Mouse (Mus musculus) thymus, postnatal 10 days (tissue): ENCODE results near the gene Cpsf4l.
A peak's percentile ranks its signal among the peaks of the same experiment; 100 is the strongest.

Source experiments
- DNase-seq, 2 experiments: peaks; one replicate each; pipeline ENCODE4 v3.0.0; 2021; ENCODE audit warnings: low spot score in 2 of 2

The Cpsf4l gene

DNA sequence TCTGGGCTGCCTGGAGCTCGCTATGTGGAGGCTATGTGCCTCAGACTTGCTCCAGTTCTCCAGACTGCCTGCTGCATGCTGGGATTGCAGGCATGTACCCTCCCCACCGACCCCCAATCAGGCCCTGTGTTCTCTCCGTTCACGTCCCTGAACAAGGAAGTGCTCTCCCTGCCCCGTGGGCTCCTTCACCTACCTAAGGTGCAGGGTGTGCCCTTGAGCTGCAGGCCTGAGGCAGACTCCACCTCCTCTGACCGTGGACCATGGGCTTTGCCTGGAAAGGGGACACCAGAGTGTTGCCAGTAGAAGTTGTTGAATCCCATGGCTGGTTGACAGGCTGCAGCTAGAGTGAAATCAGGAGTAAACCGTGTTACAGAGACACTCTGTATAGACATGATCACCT lies 10.2 kb downstream of the Cpsf4l start:
- DNase-seq: no peak

DNA sequence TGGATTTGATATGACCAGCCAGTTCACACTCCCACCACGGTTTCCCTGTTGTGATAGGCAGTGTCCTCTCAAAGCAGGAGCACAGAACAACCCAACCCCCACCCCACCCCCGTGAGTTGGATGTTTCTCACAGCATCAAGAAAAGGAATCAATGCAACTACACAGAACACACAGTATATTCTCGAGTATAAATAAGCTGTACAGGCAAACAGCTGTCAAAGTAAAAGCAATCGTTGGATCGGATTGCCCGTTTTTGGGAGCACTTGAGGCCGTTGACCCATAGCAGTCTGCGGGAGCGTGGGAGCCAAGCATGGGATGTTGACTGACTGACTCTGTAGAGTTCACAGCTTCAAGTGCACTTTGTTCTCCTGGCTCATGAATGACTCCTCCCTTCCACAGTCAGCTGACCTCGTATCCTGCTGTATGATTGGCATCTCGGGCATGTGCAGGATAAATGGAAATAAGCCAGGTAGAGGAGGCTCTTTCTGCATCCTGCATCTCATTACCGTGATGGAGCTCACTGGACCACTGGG lies 11.7 kb downstream of the Cpsf4l start:
- DNase-seq: no peak

DNA sequence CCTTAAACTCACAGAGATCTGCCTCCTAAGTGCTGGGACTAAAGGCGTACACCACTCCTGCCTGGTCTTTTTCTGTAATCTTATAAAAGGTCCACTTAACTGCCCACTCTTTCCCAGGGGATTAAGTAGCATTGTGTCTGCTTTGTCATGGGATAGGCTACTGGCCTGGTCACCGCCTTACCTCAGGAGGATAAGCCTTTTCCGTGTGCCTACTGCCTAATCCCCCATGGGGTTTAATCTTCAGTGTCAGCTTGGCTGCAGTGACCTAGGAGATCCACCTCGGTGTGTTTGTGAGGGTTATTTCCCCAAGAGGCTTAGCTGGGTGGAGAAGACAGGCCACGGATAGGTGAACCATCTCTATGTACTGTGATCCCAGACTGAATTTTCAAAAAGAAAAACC lies 12.2 kb downstream of the Cpsf4l start:
- DNase-seq: no peak

DNA sequence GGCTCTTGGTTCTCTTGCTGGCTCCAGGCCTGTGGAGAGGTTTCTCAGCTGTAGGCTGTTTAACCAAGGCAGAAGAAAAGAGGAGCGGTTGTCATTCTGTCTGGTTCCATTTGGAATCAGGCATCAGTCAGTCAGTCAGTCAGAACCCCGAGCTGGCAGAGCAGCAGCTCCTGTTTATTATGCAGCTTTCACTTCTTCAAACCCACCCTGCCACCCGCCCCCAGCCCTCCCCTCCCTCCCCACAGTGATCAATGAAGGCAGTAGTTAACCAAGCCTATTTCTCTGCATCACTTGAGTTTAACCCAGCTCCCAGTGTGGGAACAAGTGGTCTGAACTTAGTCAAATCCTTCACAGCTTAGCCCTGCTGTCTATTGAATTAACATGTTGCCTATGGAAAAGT lies 18.0 kb downstream of the Cpsf4l start:
- no peak for DNase-seq

DNA sequence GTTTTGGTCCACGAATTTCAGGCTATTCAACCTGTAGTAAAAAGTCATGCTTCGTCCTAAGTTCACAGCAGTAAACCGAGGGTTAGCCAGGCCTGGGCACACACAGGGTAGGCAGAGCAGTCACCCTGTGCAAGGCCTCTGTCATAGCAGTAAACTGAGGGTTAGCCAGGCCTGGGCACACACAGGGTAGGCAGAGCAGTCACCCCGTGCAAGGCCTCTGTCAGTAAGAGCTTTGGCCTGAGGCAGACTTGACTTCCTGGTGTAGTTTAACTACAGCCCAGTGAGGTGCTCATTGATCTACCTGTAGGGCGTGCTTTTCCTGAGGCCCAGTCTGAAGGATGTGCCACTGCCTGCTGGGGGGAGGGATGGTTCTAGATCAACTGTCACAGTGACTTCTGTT lies 18.5 kb downstream of the Cpsf4l start:
- DNase-seq: no peak

DNA sequence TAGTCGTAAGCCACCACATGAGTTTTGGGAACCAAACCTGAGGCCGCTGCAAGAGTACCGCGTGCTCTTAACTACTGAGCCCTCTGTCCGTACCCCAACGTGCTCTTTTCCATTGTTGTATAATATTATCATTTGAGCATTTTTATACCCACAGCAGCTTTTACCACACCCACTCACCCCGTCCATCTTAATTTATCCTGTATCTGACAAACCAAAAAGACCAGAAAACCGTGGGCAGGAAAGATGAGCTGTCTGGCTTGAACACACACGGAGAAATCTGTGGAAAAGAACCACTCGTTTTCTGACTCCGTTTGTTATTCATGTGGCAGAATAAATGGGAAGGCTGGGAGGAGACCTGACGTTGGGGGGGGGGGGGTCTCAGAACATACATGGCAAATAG lies 19.3 kb downstream of the Cpsf4l start:
- no peak for DNase-seq

DNA sequence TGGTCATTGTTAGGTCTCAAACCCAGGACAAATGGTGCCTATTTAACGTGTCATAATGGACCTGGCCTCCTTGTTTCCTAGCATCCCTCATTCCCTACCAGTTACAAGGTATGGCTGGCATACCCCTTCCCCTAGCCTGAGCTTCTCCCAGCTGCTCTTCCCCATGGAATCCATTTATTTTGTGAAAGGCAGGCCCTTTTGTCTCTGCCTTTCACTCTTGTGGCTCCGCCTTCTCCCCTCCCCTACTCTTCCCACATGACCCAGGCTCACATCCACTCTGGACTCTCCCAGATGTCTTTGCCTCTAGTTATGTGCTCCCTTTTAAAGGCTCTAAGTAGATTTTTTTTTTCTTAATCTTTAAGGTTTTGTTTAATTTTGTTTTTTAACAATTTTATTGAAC lies 22.8 kb downstream of the Cpsf4l start:
- DNase-seq: no peak

DNA sequence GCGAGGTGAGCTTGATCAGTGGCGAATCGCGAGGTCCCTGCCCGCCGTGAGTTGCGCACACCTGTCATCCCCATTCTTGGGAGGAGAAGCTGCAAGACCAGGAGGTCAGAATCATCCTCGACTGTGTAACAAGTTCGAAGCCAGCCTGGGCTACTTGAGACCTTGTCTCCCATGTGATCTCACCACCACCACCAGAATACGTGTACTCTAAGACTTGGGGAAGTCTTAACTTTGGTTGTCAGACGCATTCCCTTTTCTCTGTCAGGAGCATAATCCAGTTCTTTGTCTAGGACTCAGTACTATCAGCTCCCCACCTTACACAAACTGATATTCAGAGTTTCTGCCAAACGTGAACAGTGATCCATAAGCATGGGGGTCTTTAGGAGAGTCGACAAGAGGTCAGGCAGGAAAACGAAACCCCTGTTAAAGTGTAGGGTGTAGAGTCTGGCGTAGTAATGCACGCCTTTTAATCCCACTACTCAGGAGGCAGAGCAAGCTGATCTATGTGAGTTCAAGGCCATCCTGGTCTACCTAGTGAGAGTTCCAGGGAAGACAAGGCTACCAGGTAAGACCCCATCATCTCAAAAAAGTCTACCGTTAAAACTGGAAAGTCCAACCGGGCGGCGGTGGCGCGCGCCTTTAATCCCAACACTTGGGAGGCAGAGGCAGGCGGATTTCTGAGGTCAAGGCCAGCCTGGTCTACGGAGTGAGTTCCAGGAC lies 24.9 kb downstream of the Cpsf4l start:
- no peak for DNase-seq

DNA sequence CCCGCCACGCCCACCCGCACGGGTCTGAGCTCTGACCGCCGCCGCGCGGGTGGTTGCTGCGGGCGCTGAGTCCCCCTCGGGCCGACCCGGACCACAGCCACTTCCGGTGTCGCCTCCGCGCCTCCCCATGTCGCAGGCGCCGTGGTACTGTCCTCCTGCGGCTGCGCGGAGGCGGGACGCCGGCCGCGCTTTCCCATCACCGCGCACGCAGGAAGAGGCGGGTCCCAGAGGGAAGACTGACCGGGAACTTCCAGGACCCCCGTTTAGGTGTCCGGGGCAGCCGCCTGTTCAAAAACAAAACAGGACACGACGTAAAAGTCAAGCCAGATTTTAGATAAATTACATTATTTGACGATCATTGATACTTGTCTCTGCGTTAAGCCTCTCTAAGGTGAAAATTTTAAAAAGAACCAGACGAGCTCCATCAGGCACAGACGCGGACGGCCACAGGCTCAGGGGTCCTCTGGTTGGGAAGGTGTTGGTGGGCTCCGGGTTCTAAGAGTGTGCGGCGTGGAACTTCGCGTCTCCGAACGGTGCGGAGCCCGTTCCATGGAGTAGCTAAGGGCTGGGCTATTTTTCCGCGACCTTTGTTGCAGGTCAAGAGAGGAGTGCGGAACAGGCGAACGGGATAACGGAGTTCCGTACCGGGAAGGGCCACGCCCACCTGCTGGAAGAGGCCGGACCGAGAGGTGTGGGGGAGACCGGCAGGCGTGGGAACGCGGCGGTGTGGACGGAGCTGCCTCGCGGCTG lies 25.7 kb downstream of the Cpsf4l start, which contains the start of the genes Fam104a and D11Wsu47e:
TSS of gene Fam104a (minus strand) at position 199 of the 750 bp plus-strand sequence.
TSS of gene D11Wsu47e (plus strand) at position 456 of the 750 bp plus-strand sequence.
- DNase-seq: peak; percentile 89 to 91

DNA sequence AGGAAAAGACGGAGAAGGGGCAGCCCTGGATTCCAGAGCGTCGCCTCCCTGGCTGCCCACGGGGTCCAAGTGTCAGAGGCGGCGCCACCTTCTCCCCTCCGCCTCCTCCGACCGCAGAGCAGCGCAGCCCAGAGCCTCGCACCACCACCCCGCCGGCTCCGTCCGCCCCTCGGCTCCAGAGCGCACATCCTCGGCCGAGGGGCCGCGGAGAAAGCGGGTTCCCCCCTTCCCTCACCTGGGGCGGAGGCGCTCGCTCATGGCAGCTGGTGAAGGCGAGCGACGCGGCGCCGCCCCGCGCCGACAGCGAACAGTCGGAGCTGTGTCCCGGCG lies 26.2 kb downstream of the Cpsf4l start:
- no peak for DNase-seq

DNA sequence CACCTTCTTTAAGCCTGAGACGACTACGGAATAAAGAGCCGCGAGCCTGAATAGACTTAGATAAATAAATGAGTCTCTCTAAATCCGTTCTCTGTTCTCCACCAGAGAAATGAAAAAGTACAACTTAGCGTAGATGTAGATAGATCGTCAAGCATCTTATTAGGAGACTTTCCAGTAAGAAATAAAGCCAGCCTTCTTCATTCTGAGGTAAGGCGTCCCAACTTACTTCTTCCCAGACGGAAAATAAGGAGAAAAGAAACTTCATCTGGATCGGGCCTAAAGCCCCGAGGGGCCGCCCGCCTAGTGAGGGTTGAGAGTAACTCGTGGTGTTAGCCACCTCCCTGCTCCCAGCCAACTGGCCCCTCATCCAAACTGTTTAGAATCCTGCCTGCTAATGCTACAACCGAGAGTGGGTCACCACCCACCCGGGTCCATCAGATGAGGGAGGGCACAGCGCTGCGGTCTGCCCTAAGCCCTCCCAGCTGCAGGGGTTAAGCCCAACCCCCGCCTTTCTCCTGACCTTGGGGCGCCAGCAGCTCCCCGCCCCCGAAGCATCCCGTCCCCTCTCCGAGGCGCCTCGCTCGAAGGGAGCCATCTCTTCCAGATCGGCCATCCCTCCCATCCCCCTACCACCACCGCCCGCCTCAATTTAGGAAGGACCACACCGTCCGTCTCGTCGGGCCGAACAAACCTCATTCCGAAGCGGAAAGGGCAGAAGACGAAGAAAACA lies 26.8 kb downstream of the Cpsf4l start:
- peak; percentile 60 to 64 for DNase-seq

DNA sequence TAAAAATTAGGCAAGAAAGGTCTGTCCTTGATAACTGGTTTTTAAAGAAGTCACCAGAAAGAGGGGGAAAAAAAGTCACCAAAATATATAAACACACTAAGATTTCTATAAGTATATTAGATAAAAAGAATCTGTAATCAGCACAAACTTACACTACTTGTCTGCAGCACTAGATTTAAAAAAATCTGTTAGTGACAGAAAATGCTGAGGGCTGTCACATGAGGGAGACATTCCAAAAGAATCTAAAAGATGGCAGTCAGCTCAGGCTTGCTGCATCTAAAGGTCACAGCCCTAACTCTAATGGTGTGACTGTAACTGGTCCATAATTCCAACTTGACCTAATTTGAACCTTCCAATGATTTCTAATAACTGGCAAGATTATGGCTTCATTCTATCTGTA lies 27.8 kb downstream of the Cpsf4l start:
- no peak for DNase-seq

DNA sequence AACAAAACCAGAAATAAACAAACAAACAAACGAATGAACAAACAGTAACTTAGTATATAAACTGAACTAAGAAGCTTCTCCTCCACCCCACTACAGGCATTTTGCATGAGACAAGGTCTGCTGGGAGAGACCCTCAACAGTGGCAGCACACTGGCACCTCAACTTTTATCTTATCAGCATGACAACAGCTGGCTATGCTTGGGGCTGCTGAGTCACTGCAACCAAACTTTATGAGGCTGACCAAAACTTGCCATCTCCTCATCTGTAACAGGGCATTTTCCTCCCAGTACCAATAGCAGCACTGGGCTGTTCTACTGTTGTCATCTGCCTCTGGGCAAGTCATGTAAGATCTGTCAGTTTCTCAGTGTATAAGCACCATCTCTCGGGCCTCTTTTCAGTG lies 28.9 kb downstream of the Cpsf4l start:
- no peak for DNase-seq

DNA sequence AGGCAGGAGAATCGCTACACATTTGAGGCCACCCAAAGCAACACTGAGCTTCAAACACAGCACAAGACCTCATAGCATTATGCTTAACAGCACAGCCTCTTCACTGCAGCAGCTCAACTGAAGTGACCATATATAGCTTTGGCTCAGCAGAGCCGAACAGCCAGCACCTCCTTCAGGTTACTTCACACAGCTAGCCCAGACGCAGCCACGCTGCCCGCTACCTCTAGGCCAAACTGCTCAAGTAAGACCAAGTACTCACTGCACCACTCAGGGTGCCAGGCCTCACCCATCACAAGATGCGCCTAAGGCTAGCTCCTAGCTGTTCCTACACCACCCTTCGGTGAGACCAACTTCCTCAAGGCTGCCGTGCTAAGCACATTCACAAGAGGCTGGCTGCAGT lies 31.4 kb downstream of the Cpsf4l start:
- no peak for DNase-seq

DNA sequence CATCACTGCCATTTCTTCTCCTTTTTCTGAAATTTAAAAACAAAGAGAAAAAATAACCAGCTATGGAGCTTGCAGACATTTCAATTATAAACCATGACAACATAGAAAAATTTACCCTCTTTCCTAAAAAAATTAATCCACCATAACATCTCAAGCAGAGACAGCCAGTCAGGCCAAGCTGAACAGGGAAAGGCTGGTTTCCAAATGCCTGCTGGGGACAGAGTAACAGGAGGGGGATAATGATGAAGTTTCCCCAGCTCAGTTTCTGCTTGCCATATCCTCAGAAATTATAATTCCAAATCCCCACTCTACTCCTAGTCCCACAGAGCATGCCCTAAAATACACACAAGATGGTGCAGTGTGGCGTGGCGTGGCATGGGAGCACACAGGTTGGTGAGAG lies 32.4 kb downstream of the Cpsf4l start:
- no peak for DNase-seq

DNA sequence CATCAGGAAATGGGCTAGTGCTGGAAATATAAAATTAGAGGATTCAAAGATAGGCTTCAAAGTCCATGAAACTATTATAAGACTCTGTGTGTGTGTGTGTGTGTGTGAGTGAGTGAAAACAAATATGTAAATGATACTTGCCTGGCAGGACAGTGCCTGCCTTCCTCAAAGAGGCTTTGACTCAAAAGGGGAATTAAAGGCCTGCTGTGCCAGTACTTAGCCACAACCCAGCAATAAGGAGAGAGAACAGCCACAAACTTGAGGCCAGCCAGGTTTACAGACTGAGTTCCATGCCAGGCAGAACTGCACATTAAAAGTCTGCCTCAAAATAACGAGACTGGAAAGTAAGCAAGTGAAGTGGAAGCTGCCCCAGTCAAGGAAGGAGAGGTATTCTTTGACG lies 33.0 kb downstream of the Cpsf4l start:
- DNase-seq: no peak

DNA sequence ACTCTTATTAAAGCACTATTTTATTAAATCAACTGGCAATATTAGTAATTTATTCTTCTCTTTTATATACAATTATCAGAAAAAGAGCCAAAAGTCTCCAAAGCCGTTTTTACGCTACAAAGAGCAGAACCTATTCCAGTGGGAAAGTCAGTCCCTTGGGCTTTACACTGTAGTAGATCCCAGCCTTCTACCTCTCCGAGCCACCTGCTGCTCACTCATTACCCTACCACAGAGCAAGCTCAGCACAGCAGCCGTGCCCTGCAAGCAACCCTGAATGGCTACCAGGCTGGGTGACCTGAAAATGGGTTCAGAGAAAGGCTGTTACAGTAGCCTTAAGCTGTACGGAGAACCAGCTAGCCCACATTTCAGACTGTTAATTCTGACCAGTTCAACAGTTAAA lies 35.2 kb downstream of the Cpsf4l start:
- no peak for DNase-seq

DNA sequence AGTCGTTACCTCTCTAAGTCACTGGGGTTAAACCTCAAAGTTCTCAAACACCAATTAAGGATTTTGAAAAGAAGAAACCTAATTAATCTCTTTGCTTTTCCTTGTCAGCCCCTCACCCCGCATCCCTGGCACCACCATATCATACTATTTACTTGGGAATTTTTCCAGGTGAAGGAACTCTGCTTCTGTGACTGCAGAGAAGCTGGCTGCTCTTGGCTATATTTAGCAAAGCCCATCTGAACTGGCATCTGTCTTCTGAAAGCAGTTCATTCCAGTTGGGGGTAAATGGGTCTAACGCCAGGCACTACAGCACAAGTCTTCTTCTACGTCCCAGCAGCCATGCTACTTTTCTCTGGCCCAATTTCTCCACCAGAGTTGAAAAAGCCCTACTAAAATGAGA lies 36.2 kb downstream of the Cpsf4l start:
- no peak for DNase-seq

DNA sequence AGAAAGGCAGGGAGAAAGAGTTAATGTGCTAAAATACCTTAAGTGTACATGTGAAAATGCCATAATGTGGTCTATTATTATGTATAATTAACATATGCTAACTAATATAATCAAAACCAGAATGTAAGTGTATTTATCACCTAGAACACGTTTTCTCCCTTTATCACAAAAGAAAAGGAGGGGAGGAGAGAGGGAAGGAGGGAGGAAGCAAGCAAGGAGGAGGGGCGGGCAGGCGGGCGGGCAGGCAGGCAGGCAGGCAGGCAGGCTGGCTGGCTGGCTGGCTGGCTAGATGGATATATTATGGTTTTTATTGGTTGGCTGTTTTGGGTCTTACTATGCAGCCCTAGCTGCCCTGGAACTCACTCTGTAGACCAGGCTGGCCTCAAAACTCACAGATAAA lies 40.1 kb downstream of the Cpsf4l start:
- DNase-seq: no peak

DNA sequence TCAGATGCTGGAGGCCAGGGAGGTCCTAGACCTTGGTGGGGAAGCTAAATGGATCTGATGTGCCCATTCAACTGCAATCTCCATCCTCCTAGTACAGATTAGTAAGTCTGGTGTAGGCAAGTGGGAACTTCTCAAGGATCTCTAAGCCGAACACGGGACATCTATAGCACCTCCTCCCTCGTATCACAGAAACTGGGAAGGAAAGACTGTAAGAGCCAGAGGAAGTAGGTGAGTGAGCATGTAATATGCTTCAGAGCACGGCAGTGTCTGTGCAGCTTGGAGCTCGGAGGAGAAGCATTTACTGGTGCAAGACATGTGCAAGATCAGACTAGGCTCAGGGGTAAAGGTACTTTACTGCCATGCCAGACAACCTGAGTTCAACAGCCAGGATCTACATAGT lies 41.0 kb downstream of the Cpsf4l start:
- DNase-seq: no peak

DNA sequence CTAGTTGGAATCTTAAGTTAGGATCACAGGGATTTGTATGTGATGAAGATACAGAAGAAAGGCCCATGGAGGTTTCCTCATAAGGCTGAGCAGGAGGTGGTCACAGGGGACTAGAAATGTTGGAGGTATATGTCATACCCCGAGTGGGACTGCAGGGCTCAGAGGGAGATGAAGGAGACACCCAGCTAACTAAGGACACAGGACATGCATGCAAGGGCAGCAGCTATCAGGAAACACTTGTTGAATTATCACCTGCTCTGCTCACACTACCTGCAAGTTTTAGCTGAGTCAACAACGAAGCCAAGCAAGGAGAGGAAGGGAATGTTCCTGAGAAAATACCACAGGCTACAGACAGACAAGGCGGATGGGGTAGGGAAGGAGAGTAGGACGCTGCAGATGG lies 42.1 kb downstream of the Cpsf4l start:
- DNase-seq: no peak

DNA sequence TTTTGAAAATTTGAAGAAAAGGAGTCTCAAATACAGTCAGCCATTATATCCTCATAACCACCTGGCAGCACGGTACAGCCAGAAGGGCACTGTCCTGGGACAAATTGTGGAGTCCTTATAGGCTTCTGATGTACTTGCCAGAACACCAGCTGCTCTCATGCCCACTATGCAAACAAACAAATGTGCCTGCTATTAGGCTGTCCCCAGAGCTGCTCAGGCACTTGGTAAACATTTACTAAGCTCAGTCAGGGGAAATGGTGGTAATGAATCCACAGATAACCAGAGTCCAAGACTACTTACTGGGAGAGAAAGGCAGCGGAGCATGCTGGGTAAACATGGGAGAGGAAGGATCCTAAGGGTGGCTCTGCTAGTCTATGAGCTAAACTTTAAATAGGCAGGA lies 42.7 kb downstream of the Cpsf4l start:
- DNase-seq: no peak

DNA sequence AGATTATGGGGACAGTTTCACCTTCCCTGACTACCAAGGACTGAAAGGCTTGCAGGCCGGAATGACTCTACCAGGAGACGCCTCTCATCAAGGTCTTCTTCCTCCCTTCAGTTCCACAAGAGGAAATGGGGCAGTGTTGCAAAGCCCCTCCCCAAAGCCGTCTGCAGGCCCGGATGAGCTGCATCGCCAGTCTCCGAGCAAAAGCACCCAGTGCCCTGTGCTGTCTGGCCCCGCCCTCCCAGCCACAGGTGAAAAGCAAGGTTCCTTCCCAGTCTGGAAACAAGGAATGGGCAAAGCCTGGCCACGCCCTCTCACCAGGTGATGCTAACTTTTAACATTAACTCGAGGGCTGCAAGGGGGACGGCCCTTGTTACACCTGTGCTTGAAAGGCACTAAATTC lies 43.2 kb downstream of the Cpsf4l start:
- DNase-seq: peak; percentile 33 to 35
